Mouse (Mus musculus) forebrain, embryonic 15.5 days (tissue): Measurements from ENCODE around the gene Gria2. TPM values are rescaled to one million over a fixed set of nuclear protein-coding genes. Genes with fewer than 3 reads are reported as not detected.
A peak's percentile ranks its signal among the peaks of the same experiment; 100 is the strongest.

Experiments used
- ATAC-seq: fragments of 200-750 bp; cut with Nextera tagmentation; replicated peaks from 2 replicates; pipeline ENCODE4 v1.8.0; 2017; ENCODE audit warnings: mild to moderate bottlenecking, moderate TSS enrichment, moderate library complexity
- H3K27ac ChIP-seq: fragments of 300-500 bp; sonication (generic); replicated peaks from 2 replicates; pipeline ENCODE4 v1.5.1; 2015; ENCODE audit warnings: mild to moderate bottlenecking, inconsistent platforms
- H3K27me3 ChIP-seq: fragments of 300-500 bp; sonication (generic); 2 replicates; pipeline ENCODE4 v1.6.1; 2015; ENCODE audit warnings: inconsistent platforms
- H3K36me3 ChIP-seq: fragments of 300-500 bp; sonication (generic); 2 replicates; pipeline ENCODE4 v1.6.1; 2015; ENCODE audit warnings: mild to moderate bottlenecking, inconsistent platforms
- H3K4me1 ChIP-seq: fragments of 300-500 bp; sonication (generic); 2 replicates; pipeline ENCODE4 v1.6.1; 2015; ENCODE audit warnings: inconsistent platforms
- H3K4me2 ChIP-seq: fragments of 300-500 bp; sonication (generic); replicated peaks from 2 replicates; pipeline ENCODE4 v1.6.1; 2015; ENCODE audit warnings: mild to moderate bottlenecking, inconsistent platforms
- H3K4me3 ChIP-seq: fragments of 300-500 bp; sonication (generic); 2 replicates; pipeline ENCODE4 v1.5.1; 2015; ENCODE audit warnings: mild to moderate bottlenecking, inconsistent platforms
- H3K9ac ChIP-seq: fragments of 300-500 bp; sonication (generic); replicated peaks from 2 replicates; pipeline ENCODE4 v1.6.1; 2015; ENCODE audit warnings: mild to moderate bottlenecking, inconsistent platforms
- H3K9me3 ChIP-seq: fragments of 300-500 bp; sonication (generic); 2 replicates; pipeline ENCODE4 v1.6.1; 2016; ENCODE audit warnings: inconsistent platforms
- WGBS: fragments of 180-500 bp; shearing (Covaris S2); methylation state at CpG from one replicate; pipeline ENCODE4 v1.1.7; 2015; ENCODE audit warnings: mixed read lengths; 5-methylcytosine and 5-hydroxymethylcytosine counted together
- microRNA-seq: library from miRNA; unstranded; fragments of <30 nt; microRNA quantifications from one replicate; pipeline ENCODE4, GENCODE M21; 2016
- polyA plus RNA-seq: library from polyadenylated mRNA; unstranded; fragments of >200 nt; fragmentation: Nextera tagmentation; extraction: Ambion mirVana; gene quantifications from 2 replicates; pipeline ENCODE4 v1.2.1, GENCODE M21; 2015

The Gria2 gene
- polyA plus RNA-seq, 1 experiment from 2014 or later = 222 TPM

DNA sequence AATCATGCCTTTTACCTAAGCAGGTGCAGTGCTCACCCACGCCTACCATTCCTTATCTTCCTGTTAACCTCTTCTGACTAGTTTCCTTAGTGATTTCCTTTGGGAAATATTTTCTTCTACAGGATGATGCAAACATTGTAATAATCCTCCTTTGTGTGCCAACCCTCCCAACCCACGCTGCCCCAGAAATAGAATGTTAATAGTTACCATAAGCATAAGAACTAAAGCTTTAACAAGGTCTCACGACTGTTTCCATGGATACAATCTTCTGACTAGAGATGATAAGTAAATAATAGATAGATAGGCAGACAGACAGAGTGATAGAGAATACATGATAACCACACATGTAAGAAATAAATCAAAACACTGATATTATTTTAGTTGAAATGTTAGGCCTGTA is 140.8 kb downstream of the Gria2 start:
- H3K4me3 ChIP-seq = no peak overlapping the region
- 0 out of 2 replicates have a peak, but pooled peaks have one; percentile 19 for ATAC-seq
- H3K9ac ChIP-seq = no peak overlapping the region
- H3K4me2 ChIP-seq = no peak overlapping the region
- WGBS = 67% methylated on average over 3 of the region's 3 CpGs
- no peaks in the 10 kb centered on the region for H3K27me3 ChIP-seq
- no peaks in the 10 kb centered on the region for H3K36me3 ChIP-seq
- no peak overlapping the region for H3K27ac ChIP-seq
- H3K9me3 ChIP-seq = no peaks in the 10 kb centered on the region
- no peaks in the 10 kb centered on the region for H3K4me1 ChIP-seq

DNA sequence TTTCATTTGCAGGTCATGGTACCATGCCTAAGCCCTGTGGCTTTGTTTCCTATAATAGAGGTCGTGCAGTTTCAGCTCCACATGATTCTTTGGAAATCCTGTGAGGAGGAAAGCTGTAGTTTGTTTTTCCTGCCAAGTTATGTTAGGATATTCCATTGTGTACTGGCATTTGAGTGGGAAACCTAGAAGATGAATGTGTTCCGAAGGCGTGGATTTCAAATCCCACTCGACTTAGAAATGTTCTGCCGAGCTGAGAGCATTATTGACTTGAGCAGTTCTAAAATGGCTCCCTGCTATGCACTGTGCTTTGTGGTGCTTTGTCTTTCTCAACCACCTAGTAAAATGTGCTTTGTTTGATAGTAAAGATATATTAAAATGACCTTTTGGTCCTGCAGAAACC is 150.4 kb downstream of the Gria2 start:
- Histone ChIP-seq H3K27me3 (no peaks in the 10 kb centered on the region), H3K27ac (no peak overlapping the region), H3K4me2 (no peak overlapping the region), H3K36me3 (no peaks in the 10 kb centered on the region), H3K9ac (no peak overlapping the region), H3K9me3 (no peaks in the 10 kb centered on the region), H3K4me3 (no peak overlapping the region), H3K4me1 (no peaks in the 10 kb centered on the region)
- no peak for ATAC-seq
- 26% methylated on average over 5 of the region's 5 CpGs for WGBS

Small RNA genes within 50 kb of the gene (microRNA-seq; reads per million reads assigned to microRNA genes)
- gene Gm25749 = not detected

Other genes with a start within 250 kb of the Gria2 start
- gene Glrb, start 110.8 kb upstream of the Gria2 start, polyA plus RNA-seq = 32.7 and 33.4 TPM in 2 replicates
- gene Pdgfc, start 233.6 kb upstream of the Gria2 start, polyA plus RNA-seq = 6.8 and 7.0 TPM in 2 replicates